Mouse (Mus musculus) spleen, adult 2 months (tissue): ENCODE measurements around the gene Gm9944.

Experiments used
- CTCF ChIP-seq: fragments of 200-500 bp; IDR thresholded peaks from 2 replicates; pipeline ENCODE4 v1.5.1; 2011; ENCODE audit warnings: mild to moderate bottlenecking, inconsistent platforms; ENCODE audit not compliant: insufficient read depth, insufficient read length, insufficient replicate concordance; ENCODE audit errors: extremely low read depth
- POLR2A ChIP-seq: fragments of 200-500 bp; IDR thresholded peaks from 2 replicates; pipeline ENCODE4 v1.6.1; 2011; ENCODE audit warnings: low read depth, low read length, inconsistent platforms

GRCm38 (mm10) chr4:144441095-144441494, 12.0 kb downstream of the Gm9944 start:
- no peak for TF ChIP-seq POLR2A
- TF ChIP-seq CTCF: no peak
